Mouse (Mus musculus): ENCODE results near the gene Gm20458.

DNA sequence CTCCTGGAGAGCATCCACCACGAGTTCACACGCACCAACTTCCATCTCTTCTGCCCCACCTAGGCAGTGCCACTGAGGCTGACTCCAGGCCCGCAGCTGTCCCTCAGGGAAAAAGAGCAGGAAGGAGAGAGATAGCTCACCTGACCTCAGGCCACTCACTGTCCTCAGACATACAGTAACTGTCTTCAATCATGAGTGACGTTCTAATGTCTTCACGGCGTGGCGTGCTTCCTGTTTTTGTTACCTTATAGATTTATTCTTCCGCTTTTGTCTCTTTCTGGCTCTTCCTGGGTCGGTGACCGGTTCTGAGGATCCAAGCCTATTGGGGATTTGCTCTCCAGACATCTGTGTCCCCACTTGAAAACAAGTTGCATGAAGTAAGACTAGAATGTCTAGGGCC is 46.2 kb upstream of the Gm20458 start:
- TF ChIP-seq POLR2A (IDR thresholded peaks at IDR 0.05; ENCODE audit: extremely low read depth, insufficient read depth, low read length) (no peak), CTCF (IDR thresholded peaks at IDR 0.05; ENCODE audit: extremely low read depth, insufficient read depth, low read length) (no peak)
